Mouse (Mus musculus) heart, adult 11 months (tissue): ENCODE measurements at regions not wholly inside any gene's neighbourhood (a gene's known extent, or its start where the extent isn't known, plus 50 kb on each side); places are given as distances from the start of the nearest gene placed in this dataset.
A peak's percentile ranks its signal among the peaks of the same experiment; 100 is the strongest.
"Not testable (repeated sequence)": the region's sequence is repeated elsewhere in the genome, so short reads cannot be mapped to it uniquely, and the experiment has no call there.

Source experiments
- DNase-seq: peaks from one replicate; pipeline ENCODE4 v3.0.0; 2022

DNA sequence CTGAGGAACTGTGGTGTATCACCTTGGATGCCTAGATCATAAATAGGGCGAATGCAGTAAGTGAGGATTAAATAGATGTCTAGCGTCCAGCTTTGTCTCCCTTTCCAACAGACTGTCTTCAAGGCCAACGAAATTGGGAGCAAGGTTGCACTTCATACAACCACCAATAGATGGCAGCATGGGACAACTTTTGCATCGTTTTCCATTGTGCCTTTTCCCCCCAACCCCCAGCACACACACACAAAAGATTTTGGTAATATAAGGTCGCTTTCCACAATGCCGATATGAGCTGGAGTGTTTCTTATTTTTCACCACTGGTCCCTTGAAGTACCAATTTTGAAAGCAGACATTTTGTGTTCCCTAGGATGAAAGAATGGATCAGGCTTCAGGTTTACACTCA is 304.7 kb downstream of the BC048507 start:
- not testable (repeated sequence) for DNase-seq

DNA sequence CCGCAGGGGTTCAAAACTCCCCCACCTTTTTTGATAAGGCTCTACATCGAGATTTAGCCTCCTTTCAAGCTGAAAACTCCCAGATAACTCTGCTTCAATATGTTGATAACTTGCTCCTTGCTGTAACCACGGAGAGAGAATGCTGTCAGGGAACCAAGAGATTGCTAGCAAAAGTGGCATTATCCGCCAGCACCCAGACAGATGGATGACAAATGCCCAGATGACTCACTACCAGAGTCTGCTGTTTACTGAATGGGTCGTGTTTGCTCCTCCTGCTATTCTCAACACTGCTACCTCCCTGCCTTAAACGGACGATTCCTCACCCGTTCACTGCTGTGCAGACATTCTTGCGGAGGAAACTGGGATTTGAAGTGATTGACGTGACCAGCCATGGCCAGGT is 310.3 kb downstream of the BC048507 start:
- DNase-seq, result peak; percentile 48
